Mouse (Mus musculus): ENCODE measurements around the gene Adgrg5. TPM values are rescaled to one million over a fixed set of nuclear protein-coding genes. Genes with fewer than 3 reads are reported as not detected.

Adgrg5 gene
- polyA plus RNA-seq, 1 experiment = not detected

DNA sequence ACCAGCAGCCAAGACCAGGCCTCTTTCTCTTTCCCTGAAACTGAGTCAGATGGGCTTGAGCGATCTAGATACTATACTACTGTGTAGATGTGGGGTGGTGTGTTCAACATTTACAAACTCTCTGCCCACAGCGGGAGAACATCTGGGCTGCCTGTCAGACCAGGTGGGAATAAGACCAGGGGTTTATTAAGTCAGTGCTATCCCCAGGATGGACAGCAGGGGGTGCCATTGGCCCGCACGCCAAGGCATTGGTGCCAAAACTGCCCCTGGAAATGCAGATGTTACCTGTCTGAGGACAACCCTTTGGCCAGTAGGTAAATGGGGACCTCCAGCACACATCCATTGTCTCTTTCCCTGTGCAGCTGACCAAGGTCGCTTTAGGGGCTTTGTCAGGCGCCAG is 19.1 kb downstream of the Adgrg5 start:
- H3K4me3 ChIP-seq (ENCODE audit: insufficient read depth, low read length) = no peak overlapping the region
- no peaks in the 10 kb centered on the region for H3K4me1 ChIP-seq (ENCODE audit: control insufficient read depth, insufficient read depth, low read length)
- H3K27ac ChIP-seq (ENCODE audit: insufficient read depth, low read depth, low read length) = no peak overlapping the region
- TF ChIP-seq POLR2A (IDR thresholded peaks at IDR 0.05; ENCODE audit: borderline replicate concordance, low read depth, low read length) (no peak), CTCF (IDR thresholded peaks at IDR 0.05; ENCODE audit: low read depth, low read length) (peak; percentile 96)

- Histone ChIP-seq H3K4me3 (ENCODE audit: insufficient read depth, low read length) (no peak overlapping the region), H3K4me1 (ENCODE audit: control insufficient read depth, insufficient read depth, low read length) (no peaks in the 10 kb centered on the region), H3K27ac (ENCODE audit: insufficient read depth, low read depth, low read length) (no peak overlapping the region)
- no peak for TF ChIP-seq CTCF (IDR thresholded peaks at IDR 0.05; ENCODE audit: low read depth, low read length)
- TF ChIP-seq POLR2A (IDR thresholded peaks at IDR 0.05; ENCODE audit: borderline replicate concordance, low read depth, low read length) = no peak
Observed at GRCm38 (mm10) chr8:94945185-94945584, 21.7 kb downstream of the Adgrg5 start.

- Histone ChIP-seq H3K4me3 (ENCODE audit: insufficient read depth, low read length) (no peak overlapping the region), H3K4me1 (ENCODE audit: control insufficient read depth, insufficient read depth, low read length) (no peaks in the 10 kb centered on the region), H3K27ac (ENCODE audit: insufficient read depth, low read depth, low read length) (no peak overlapping the region)
- no peak for TF ChIP-seq POLR2A (IDR thresholded peaks at IDR 0.05; ENCODE audit: borderline replicate concordance, low read depth, low read length)
- no peak for TF ChIP-seq CTCF (IDR thresholded peaks at IDR 0.05; ENCODE audit: low read depth, low read length)
Observed at GRCm38 (mm10) chr8:94948421-94948820, 24.9 kb downstream of the Adgrg5 start.

GRCm38 (mm10) chr8:94949010-94949409 is 25.5 kb downstream of the Adgrg5 start:
- TF ChIP-seq CTCF (IDR thresholded peaks at IDR 0.05; ENCODE audit: low read depth, low read length) (no peak), POLR2A (IDR thresholded peaks at IDR 0.05; ENCODE audit: borderline replicate concordance, low read depth, low read length) (no peak)
- no peaks in the 10 kb centered on the region for H3K4me1 ChIP-seq (ENCODE audit: control insufficient read depth, insufficient read depth, low read length)
- H3K4me3 ChIP-seq (ENCODE audit: insufficient read depth, low read length) = no peak overlapping the region
- H3K27ac ChIP-seq (ENCODE audit: insufficient read depth, low read depth, low read length) = no peak overlapping the region

- Histone ChIP-seq H3K4me3 (ENCODE audit: insufficient read depth, low read length) (no peak overlapping the region), H3K4me1 (ENCODE audit: control insufficient read depth, insufficient read depth, low read length) (peaks cover 7% of the 10 kb centered on the region), H3K27ac (ENCODE audit: insufficient read depth, low read depth, low read length) (no peak overlapping the region)
- peak; percentile 83 for TF ChIP-seq CTCF (IDR thresholded peaks at IDR 0.05; ENCODE audit: low read depth, low read length)
- TF ChIP-seq POLR2A (IDR thresholded peaks at IDR 0.05; ENCODE audit: borderline replicate concordance, low read depth, low read length) = no peak
Observed at GRCm38 (mm10) chr8:94950046-94950445, 26.6 kb downstream of the Adgrg5 start.

DNA sequence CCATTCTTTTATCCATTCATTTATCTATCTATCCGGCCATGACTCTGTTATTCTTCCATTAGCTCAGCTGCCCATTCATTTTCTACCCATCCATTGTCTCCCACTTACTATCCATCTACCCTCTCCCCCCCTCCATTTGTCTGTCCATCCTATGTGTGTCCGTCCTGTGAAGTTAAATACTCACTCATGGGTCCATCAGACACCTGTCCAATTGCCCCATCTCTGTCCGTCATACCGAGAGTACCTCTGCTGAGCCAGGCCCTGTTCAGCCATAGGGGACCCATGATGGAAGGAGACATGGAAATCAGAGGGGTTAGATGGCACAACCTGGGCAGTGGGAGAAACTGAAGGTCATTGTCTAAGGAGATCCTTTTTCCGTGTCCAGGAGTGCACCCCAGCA is 27.0 kb downstream of the Adgrg5 start:
- no peak overlapping the region for H3K27ac ChIP-seq (ENCODE audit: insufficient read depth, low read depth, low read length)
- H3K4me1 ChIP-seq (ENCODE audit: control insufficient read depth, insufficient read depth, low read length) = peaks cover 7% of the 10 kb centered on the region
- TF ChIP-seq CTCF (IDR thresholded peaks at IDR 0.05; ENCODE audit: low read depth, low read length) (no peak), POLR2A (IDR thresholded peaks at IDR 0.05; ENCODE audit: borderline replicate concordance, low read depth, low read length) (no peak)
- H3K4me3 ChIP-seq (ENCODE audit: insufficient read depth, low read length) = no peak overlapping the region

DNA sequence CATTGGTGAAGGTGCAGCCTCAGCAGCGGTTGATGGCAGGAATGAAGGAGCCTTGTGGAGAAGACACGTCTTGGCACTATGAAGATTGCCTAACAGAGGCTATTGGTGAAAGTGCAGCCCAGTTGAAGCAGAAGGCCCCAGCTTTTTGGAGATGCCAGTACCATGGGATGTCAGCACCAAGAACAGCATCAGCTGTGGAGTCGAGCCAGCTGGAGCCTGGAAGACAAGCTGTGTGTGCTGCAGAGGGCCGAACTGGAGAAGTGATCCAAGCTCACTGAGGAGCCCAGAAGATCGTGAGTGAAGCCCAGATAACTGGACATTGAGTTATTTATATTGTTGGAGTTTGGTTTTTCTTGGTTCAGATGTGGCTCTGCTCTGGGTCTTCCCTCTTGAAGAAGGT is 28.6 kb downstream of the Adgrg5 start:
- H3K4me3 ChIP-seq (ENCODE audit: insufficient read depth, low read length) = no peak overlapping the region
- no peak for TF ChIP-seq CTCF (IDR thresholded peaks at IDR 0.05; ENCODE audit: low read depth, low read length)
- no peak for TF ChIP-seq POLR2A (IDR thresholded peaks at IDR 0.05; ENCODE audit: borderline replicate concordance, low read depth, low read length)
- H3K4me1 ChIP-seq (ENCODE audit: control insufficient read depth, insufficient read depth, low read length) = peaks cover 7% of the 10 kb centered on the region
- no peak overlapping the region for H3K27ac ChIP-seq (ENCODE audit: insufficient read depth, low read depth, low read length)

GRCm38 (mm10) chr8:94953624-94954367 is 30.3 kb downstream of the Adgrg5 start:
- no peak for TF ChIP-seq POLR2A (IDR thresholded peaks at IDR 0.05; ENCODE audit: borderline replicate concordance, low read depth, low read length)
- TF ChIP-seq CTCF (IDR thresholded peaks at IDR 0.05; ENCODE audit: low read depth, low read length) = no peak
- Histone ChIP-seq H3K27ac (ENCODE audit: insufficient read depth, low read depth, low read length) (no peak overlapping the region), H3K4me1 (ENCODE audit: control insufficient read depth, insufficient read depth, low read length) (peaks cover 7% of the 10 kb centered on the region), H3K4me3 (ENCODE audit: insufficient read depth, low read length) (no peak overlapping the region)

GRCm38 (mm10) chr8:94954368-94954737 is 30.9 kb downstream of the Adgrg5 start:
- H3K27ac ChIP-seq (ENCODE audit: insufficient read depth, low read depth, low read length) = no peak overlapping the region
- H3K4me1 ChIP-seq (ENCODE audit: control insufficient read depth, insufficient read depth, low read length) = peaks cover 7% of the 10 kb centered on the region
- no peak overlapping the region for H3K4me3 ChIP-seq (ENCODE audit: insufficient read depth, low read length)
- no peak for TF ChIP-seq POLR2A (IDR thresholded peaks at IDR 0.05; ENCODE audit: borderline replicate concordance, low read depth, low read length)
- no peak for TF ChIP-seq CTCF (IDR thresholded peaks at IDR 0.05; ENCODE audit: low read depth, low read length)

DNA sequence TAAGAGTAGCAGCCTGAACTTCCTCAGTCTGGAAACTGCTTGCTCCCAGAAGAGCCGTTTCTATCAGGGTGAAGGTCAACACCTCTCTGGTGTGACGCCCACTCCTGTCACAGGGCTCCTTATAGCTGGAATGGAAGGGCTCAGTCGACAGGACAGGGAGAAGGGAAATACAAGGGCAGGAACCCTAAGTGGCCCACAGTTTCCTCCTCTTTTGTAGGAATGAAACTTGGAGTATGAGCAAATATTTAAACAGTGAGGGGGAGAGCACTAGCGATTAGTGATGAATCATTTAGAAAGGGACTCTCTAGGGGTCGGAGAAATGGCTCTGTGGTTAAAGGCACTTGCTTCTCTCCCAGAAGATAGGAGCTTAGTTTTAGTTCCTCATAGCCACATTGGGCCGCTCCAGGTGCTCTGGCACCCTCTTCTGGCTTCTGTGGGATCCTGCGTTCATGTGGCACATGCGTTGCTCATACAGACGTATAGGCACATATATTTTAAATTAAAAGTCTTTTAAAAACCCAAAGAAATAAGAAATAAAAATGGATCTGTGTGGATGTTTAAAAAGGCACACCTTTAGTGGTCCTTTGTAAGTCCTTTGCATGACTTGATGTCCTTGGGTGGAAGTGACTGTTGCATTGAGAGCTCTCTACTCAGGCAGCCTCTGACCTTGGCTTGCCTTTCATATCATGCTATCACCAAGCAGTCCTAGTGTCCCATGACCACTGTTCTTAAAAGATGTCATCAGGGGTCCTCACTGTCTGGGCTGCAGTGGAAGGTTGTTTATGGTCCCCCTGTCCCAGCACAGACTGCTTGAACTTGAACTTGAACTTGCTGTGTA is 31.6 kb downstream of the Adgrg5 start:
- H3K4me3 ChIP-seq (ENCODE audit: insufficient read depth, low read length) = peak overlapping the region; percentile 20
- peaks cover 7% of the 10 kb centered on the region for H3K4me1 ChIP-seq (ENCODE audit: control insufficient read depth, insufficient read depth, low read length)
- TF ChIP-seq CTCF (IDR thresholded peaks at IDR 0.05; ENCODE audit: low read depth, low read length) (peak; percentile 50; the same call in 1 of the 2 replicates), POLR2A (IDR thresholded peaks at IDR 0.05; ENCODE audit: borderline replicate concordance, low read depth, low read length) (no peak)
- no peak overlapping the region for H3K27ac ChIP-seq (ENCODE audit: insufficient read depth, low read depth, low read length)
